Mouse (Mus musculus) ovary, postnatal 10 days (tissue): ENCODE results near the gene Hdac9.

Experiments
- DNase-seq: peaks from one replicate; pipeline ENCODE4 v3.0.0; 2022; ENCODE audit warnings: low spot score

The Hdac9 gene

DNA sequence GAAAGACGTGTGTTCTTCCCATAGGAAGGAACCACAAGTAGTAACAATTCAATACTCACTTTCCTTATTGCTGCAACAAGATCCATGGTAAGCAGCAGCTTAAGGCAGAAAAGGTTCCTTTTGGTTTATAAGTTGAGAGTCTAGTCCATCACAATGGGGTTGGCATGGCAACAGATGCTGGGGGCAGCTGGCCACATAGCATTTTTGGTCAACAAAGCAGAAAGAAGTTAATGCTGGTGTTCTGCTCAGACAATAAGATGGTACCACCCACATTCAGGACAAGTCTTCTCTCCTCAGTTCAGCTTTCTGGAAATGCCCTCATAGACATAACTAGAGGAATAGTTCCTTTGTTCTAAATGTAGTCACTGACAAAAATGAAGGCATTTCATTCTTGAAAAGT lies at the start of gene Hdac9:
Hdac9 (minus strand) TSS at position 101 of the 400 bp plus-strand sequence.
- DNase-seq = no peak

DNA sequence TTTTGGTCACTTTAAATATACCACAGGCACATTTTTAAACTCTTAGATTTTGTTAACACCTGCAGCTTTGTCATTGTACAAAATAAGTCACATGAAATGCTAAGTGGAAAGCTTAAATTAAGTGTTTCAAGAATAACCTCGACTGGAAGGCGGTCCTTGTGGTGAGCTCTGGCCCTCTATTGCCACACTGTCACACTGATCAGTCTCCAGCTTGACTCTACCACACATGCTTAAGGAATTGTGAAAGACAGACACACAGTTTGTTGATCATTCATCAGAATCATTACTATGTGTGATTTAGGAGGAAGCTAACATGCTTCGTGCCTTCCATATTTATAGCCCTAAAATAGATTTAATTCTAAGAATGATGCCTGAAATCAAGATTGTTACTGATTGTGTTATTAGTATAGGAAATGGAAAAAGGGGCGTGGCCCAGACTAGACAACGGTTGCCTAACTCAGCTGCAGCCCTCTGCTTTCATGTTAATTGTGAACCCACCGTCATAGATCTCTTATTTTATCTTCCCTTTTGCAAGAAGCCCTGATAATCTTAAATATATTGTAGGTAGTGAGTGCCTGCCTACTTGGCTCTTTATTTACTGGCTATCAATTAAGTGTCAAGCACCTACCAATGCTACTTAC lies 32.3 kb upstream of the Hdac9 start:
- DNase-seq = no peak

GRCm38 (mm10) chr12:34937918-34938317 lies 21.0 kb upstream of the Hdac9 start:
- DNase-seq = no peak

GRCm38 (mm10) chr12:34908008-34908407 lies 8.9 kb downstream of the Hdac9 start:
- DNase-seq = no peak

- DNase-seq = no peak
These were observed 9.4 kb downstream of the Hdac9 start for GRCm38 (mm10) chr12:34907506-34907850.

GRCm38 (mm10) chr12:34906704-34907505 lies 10.0 kb downstream of the Hdac9 start:
- no peak for DNase-seq

GRCm38 (mm10) chr12:34906376-34906703 lies 10.6 kb downstream of the Hdac9 start:
- DNase-seq = no peak

DNA sequence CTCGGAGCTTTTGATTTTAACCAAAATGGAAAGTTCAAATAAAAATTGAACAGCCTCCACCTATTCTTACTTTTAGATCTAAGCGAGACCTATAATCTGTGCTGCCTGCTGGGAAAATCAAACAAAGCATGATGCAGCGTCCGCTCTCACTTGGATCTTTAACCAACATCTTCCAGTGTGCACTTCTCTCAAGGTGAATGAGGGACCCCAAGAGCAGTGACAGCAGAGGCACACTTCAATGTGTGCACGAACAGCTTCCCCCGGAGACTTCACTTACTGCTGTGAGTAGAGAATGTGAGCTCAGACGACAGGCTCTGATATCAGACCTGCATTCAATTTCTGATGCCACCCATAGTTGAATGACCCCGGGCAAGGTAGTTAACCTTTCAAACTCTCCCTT lies 16.7 kb downstream of the Hdac9 start:
- no peak for DNase-seq

DNA sequence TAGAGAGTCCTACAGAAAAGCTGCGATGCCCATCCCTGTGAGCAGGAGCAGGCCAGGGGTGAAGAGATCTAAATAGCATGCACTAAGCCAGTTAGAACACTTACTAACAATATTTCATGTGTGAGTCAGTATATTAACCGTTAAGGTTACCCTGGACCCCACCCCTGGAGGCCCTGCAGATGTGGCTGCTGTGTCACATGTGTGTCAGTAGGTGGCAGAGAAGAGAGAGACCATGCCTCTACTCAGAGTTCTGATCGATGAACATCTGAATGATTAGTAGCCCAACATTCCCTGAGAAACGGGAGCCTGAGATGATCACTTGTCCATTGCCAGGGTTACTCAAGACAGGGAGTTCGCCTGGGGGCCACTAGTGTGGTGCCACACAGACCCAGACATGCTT lies 22.0 kb downstream of the Hdac9 start:
- DNase-seq = no peak

- no peak for DNase-seq
These were observed 28.2 kb downstream of the Hdac9 start for GRCm38 (mm10) chr12:34888694-34889093.

DNA sequence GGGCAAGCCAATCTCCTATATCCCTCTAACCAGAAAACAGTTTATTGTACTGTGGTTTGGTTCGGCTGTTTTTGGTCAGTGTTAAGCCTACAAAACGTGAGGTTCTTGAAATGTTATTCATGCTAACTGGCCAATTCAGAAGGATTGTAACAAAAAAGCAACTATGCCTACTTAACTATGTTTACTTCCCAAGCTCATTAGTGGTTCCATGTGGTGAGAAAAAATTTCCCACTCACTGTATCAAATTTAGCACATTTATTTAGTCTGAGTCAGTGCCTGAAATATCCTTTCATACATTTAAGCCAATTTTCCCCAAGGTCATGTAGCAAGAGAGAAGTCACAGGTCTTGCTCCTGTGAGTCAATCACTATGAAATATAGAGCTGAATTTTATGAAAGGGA lies 42.0 kb downstream of the Hdac9 start:
- DNase-seq = no peak

GRCm38 (mm10) chr12:34871028-34871427 lies 45.9 kb downstream of the Hdac9 start:
- no peak for DNase-seq

DNA sequence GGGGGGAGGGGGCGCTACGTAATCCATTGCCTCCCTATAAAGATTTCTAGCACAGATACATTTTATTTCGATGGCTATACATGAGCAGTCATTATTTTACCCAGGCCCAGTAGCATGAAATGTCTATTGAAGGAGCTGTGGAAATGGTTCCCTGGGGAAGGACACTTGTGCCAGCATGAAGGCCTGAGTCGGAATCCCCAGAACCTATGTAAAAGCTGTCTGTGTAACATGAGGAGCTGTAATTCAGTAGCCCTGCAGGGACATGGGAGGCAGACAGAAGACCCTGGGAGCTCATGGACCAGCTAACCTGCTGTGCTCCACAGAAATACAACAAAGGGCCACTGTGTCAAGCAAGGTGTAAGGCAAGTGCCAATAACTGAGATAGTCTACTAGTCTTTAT lies 75.7 kb downstream of the Hdac9 start:
- DNase-seq = no peak

GRCm38 (mm10) chr12:34837318-34837717 lies 79.6 kb downstream of the Hdac9 start:
- no peak for DNase-seq

DNA sequence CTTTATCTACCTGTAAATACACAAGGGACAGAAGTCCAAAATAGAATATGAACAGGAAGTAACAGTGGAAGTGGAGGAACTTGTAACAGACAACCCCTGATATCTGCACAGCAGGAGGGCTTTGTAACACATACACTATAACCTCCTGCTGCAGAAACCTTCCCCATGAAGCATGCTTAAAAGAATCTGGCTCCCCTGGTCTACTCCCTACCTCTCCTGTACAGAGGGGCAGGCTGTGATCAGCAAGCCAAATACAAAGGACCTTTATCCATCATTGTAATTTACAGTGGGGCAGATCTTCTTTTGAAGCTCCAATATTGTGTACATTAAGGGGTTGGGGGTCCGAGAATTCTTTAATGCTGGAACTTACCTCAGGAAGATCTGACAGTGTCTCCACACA lies 80.0 kb downstream of the Hdac9 start:
- no peak for DNase-seq

DNA sequence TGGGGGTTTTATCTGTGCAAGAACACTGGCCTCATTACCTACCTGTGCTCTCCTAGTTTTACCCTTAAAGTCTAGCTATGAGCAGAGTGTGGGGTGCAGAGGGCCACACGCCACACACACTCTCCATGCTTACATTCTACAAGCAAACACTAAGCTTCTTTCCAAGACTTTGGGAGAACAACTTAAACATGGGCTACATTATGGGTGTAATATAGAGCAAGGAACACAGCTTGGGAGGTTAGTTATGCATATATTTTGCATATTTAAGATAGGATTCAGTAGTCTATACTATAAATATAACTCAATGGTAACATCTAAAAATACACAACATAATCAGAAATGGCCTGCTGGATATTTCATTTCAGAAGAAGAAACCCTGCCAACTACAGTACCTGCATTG lies 80.8 kb downstream of the Hdac9 start:
- DNase-seq = no peak

DNA sequence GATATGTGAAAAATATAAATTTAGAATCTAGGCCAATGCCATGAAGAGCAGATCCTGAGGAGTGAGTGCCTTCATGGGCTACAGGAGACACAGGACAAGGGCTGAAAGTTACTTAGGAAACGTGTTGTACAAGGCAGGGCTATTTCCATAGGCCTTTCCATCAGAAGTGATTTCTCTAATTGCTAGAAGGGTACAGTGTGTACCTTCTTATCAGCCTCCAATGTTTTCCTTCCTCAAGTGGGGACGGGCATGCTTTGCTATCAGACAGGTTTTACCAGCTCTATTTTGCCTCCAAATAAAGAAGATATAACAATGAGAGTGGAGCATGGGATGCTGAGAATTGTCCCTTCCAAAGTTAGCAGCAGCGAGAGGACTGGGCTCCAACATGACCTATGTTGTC lies 81.4 kb downstream of the Hdac9 start:
- DNase-seq = no peak

DNA sequence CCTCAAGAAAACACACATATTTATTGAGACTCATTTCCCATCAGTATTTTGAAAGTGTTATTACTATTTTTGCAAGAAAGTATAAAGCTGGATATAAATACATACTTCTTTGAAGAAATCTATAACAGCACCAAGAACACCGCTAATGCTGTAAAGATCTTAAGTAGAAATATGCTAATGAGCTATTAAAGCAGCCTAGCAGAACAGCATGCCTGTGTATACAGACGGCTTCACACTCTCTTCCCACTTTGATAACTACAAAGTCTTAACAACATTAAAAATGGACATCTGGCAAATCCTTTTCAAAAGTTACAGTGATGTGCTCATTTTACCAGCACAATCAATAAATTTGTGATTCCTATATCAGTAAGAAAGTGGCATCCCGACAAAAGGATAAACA lies 88.2 kb downstream of the Hdac9 start:
- no peak for DNase-seq

GRCm38 (mm10) chr12:34826931-34827330 lies 90.0 kb downstream of the Hdac9 start:
- DNase-seq = no peak

- no peak for DNase-seq
These were observed 96.7 kb downstream of the Hdac9 start for GRCm38 (mm10) chr12:34820229-34820628.

GRCm38 (mm10) chr12:34811673-34812613 lies 105.0 kb downstream of the Hdac9 start:
- no peak for DNase-seq

- no peak for DNase-seq
These were observed 106.7 kb downstream of the Hdac9 start for GRCm38 (mm10) chr12:34810221-34810620.

GRCm38 (mm10) chr12:34808180-34808579 lies 108.7 kb downstream of the Hdac9 start:
- DNase-seq = no peak
